Mouse (Mus musculus) G1E (cell line): ENCODE measurements around the gene Noxa1.

Experiments
- CTCF ChIP-seq: IDR thresholded peaks from 2 replicates; pipeline ENCODE4 v1.5.1; 2012; ENCODE audit warnings: low read depth, low read length, inconsistent platforms, mixed read lengths
- GATA1 ChIP-seq: IDR thresholded peaks from 2 replicates; pipeline ENCODE4 v1.6.1; 2012; ENCODE audit warnings: borderline replicate concordance, low read length, inconsistent platforms, mixed read lengths
- POLR2AphosphoS5 ChIP-seq: IDR thresholded peaks from 2 replicates; pipeline ENCODE4 v1.6.1; 2012; ENCODE audit warnings: low read depth, low read length, inconsistent platforms; ENCODE audit not compliant: insufficient replicate concordance

DNA sequence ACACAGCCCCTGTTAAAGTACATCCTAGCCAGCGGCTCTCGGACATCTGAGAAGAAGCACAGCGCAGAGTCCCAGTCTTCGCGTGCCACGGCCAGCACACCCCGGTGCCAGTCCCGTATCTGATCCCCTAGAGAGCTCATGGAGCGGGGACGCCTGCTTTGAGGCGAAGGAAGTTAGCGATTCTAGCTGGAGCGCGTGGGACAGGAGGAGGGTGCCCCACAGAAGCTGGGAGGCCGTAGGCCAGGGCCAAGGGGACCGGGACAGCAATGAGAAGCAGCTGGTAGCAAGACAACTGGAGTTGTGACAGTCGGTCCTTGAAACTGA lies 202 bp downstream of the Noxa1 start:
- TF ChIP-seq CTCF (no peak), POLR2AphosphoS5 (no peak), GATA1 (no peak)
